Mouse (Mus musculus): Measurements from ENCODE around the gene Cmtm1.
"Not testable (repeated sequence)": the region's sequence is repeated elsewhere in the genome, so short reads cannot be mapped to it uniquely, and the experiment has no call there.

Cmtm1 gene

GRCm38 (mm10) chr8:104309441-104310155, at the start of gene Cmtm1, which contains the start of gene Gm45711:
Gene Cmtm1, minus strand, starts transcription at chr8:104310145.
Gene Gm45711, minus strand, starts transcription at chr8:104310081.
- DNase-seq (ENCODE audit: low spot score in 2 of 2): not testable (repeated sequence)

GRCm38 (mm10) chr8:104358637-104359036, 48.7 kb upstream of the Cmtm1 start:
- DNase-seq (ENCODE audit: low spot score in 2 of 2): no peak

DNA sequence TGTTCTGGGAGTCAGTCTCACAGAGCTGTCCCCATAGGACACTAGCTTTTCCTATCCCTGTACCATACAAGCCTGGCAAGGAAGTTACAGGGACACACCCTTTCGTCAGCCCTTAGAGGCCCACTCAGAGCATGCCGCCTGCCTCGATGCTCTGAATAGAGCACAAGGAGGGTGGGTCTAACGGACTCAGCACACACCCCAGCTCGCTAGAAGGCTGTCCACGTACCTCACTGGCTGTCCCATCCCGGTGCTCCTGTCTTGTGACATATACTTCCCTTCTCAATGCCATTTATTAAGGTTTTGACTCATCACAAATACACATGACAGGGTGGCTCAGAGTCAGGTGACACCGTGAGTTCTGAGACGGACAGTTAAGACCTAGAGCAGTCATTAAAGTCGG, 44.6 kb upstream of the Cmtm1 start:
- DNase-seq (ENCODE audit: low spot score in 2 of 2): no peak

GRCm38 (mm10) chr8:104353186-104353585, 43.2 kb upstream of the Cmtm1 start:
- no peak for DNase-seq (ENCODE audit: low spot score in 2 of 2)

GRCm38 (mm10) chr8:104350047-104350446, 40.1 kb upstream of the Cmtm1 start:
- DNase-seq (ENCODE audit: low spot score in 2 of 2): no peak

GRCm38 (mm10) chr8:104348971-104349370, 39.0 kb upstream of the Cmtm1 start:
- no peak for DNase-seq (ENCODE audit: low spot score in 2 of 2)

GRCm38 (mm10) chr8:104346706-104347105, 36.8 kb upstream of the Cmtm1 start:
- DNase-seq (ENCODE audit: low spot score in 2 of 2): no peak

GRCm38 (mm10) chr8:104344622-104345021, 34.7 kb upstream of the Cmtm1 start:
- no peak for DNase-seq (ENCODE audit: low spot score in 2 of 2)

- DNase-seq (ENCODE audit: low spot score in 2 of 2): peak; percentile 80 to 86
These were observed 34.0 kb upstream of the Cmtm1 start for GRCm38 (mm10) chr8:104343957-104344356.

DNA sequence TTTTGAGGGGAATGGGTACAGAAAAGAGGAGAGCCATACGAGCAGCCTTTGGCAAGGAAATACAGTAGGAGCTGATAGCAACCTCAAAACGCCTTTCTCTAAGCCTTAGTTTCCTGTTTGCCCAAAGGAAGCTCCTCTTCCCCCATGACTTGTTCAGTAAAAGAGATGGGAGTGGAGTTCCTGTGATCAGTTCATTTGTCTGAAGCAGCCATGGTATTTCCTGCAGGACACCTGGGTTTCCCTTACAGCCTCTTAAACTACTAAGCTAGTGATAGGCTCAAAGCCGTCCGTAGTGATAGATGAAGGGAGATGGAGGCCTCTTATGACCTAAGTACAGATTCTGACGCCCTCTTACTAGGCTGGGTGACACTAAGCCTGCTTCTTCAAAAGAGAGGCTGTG, 32.5 kb upstream of the Cmtm1 start:
- no peak for DNase-seq (ENCODE audit: low spot score in 2 of 2)

- DNase-seq (ENCODE audit: low spot score in 2 of 2): no peak
These were observed 31.7 kb upstream of the Cmtm1 start for GRCm38 (mm10) chr8:104341678-104342077.

- peak; percentile 43 to 74 for DNase-seq (ENCODE audit: low spot score in 2 of 2)
These were observed 31.2 kb upstream of the Cmtm1 start for GRCm38 (mm10) chr8:104341106-104341561.

- DNase-seq (ENCODE audit: low spot score in 2 of 2): peak; percentile 59 to 76
These were observed 30.5 kb upstream of the Cmtm1 start for GRCm38 (mm10) chr8:104340233-104341105.

DNA sequence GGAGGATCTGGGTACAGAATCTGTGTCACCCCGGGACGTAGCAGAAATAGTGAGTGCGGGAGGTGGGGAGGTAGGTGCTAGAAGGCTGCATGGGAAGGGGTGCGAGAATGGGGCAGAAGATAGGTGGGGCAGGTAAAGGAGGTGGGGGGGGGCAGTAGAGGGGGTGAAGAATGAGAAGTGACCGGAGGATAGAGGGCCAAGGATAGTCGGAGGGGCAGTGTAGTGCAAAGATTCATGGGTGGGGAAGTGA, 30.0 kb upstream of the Cmtm1 start:
- DNase-seq (ENCODE audit: low spot score in 2 of 2): no peak

DNA sequence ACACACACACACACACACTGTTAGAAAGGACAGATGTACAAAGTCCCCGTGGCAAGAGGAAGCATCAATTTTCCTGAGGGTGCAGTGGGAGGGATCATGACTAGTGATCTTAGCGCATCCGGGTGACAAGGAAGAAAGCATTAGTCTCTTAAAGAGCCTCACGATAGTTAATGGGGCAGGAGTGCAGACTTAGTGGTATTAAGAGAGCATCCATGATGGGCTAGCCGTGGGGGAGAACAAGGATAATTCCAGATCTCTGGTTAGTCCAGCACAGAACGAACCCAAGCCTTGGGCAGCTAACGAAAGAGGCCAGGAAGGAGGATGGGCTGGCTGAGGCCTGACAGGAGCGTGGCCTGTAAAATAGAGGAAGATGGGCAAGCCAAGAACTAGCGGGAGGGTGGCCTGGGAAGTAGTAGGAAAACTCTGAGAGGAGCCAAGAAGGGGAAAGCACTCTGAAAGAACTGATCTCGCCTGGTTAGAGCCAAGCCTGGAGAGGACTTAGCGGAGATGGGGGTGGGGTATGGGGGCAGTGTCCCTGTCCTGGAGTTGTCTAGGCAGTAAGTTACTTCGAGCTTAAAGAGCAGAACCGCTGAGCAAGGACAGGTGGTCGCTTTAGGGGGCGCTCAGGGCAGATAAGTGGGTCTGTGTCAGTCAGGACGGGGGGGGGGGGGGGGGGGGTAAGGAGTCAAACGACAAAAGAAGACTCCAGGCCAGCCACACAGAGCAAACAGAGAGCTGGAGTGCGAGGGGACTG, 29.5 kb upstream of the Cmtm1 start, which contains the start of gene Cmtm3:
TSS of gene Cmtm3 (plus strand) at position 182 of the 754 bp plus-strand sequence.
- DNase-seq (ENCODE audit: low spot score in 2 of 2): peak; percentile 20 to 27

- DNase-seq (ENCODE audit: low spot score in 2 of 2): no peak
These were observed 27.9 kb upstream of the Cmtm1 start for GRCm38 (mm10) chr8:104337890-104338289.

DNA sequence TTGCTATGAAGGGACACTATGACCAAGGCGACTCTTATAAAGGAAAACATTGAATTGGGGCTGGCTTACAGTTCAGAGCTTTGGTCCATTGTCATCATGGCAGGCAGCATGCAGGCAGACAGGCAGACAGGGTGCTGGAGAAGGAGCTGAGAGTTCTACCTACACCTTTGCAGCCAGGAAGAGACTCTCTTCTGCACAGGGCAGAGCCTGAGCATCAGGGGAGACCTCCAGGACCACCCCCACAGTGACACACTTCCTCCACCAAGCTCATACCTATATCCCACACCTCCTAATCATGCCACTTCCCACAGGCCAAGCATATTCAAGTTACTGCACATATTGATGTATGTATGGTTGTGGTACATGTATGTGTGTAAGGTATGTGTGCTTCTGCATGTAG, 26.9 kb upstream of the Cmtm1 start:
- no peak for DNase-seq (ENCODE audit: low spot score in 2 of 2)

- no peak for DNase-seq (ENCODE audit: low spot score in 2 of 2)
These were observed 24.3 kb upstream of the Cmtm1 start for GRCm38 (mm10) chr8:104334196-104334595.

DNA sequence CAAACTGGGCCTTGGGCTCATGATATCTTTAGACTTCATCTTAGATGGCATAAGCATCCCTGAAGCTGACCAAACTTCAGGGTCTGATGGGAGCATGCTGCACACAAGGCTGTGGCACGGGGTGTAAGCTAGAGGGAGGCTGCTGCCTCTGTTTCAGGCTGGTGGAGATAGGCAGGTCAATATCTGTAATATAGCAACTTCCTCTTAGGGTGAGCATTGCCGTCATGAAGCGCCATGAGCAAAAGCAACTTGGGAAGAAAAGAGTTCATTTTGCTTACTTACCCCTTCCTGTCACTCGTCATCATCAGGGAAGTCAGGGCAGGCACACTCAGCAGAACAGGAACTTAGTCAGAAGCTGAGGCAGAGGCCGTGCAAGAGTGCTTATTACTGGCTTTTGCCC, 23.8 kb upstream of the Cmtm1 start:
- DNase-seq (ENCODE audit: low spot score in 2 of 2): no peak

DNA sequence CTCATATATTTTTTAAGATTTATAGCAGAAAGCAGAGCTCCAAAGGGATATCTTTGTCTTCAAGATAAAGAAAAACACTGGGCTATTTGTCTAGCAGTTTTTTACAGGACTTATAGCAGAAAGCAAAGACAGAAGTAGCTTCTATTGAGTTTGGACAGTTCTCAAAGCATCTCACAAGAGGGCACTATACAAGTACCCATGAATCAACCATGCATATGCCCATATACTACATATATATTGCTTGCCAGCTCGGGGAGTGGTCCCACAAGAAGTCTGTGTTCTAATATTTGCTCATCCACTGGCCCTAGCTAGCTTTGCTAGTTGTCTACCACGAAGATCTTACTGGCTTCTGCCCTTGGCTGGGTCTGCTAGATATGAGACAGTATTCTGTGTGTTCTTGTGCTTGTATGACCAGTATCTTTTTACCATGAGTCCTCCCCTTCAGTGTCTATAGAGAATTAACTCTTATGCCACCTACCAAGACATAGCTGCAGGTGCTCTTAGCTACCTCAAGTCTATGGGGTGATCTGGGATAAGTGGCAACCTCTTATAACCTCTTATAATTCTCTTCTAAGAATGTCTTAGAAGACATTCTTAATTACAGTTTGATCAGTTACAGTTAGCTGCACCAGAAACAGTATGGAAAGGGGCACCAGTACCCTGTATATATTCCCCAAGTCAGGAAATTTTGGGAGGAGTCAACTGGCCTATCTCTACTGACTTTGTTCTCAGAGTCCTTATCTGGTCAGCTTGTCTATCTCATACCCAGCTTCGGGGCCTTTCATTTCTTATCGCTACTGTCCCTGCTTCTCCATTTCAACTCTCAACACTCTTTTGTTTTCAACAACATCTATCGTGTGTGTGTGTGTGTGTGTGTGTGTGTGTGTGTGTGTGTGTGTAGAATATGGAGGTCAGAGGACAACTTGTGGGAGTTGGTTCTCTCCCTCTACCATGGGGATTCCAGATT, 23.0 kb upstream of the Cmtm1 start:
- no peak for DNase-seq (ENCODE audit: low spot score in 2 of 2)

DNA sequence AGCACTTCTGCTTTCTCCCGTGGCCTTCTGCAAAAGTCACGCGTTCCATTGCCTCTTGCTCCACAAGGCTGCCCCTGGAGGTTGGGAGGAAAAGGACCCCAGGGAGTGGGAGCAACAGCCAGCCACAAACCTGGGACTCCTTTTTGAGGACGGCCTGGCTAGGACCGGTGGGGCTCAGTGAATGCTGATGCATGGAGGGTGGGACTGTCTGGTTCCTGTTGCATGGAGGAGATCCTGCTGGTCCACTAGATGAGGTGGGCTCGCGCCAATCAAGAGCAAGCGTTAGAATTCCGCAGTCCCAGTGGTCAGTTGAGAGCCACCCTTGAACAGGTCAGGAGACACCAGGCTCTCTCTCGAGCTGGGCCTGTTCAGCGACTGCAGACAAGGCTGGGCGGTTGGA, 12.0 kb upstream of the Cmtm1 start, which contains the start of gene Cmtm2b:
TSS of gene Cmtm2b (plus strand) at position 301 of the 400 bp plus-strand sequence.
- not testable (repeated sequence) for DNase-seq (ENCODE audit: low spot score in 2 of 2)

Data from urinary bladder, postnatal 36 days (tissue).